Mouse (Mus musculus) forebrain, embryonic 12.5 days (tissue): ENCODE measurements around the gene Vps37b. TPM values are rescaled to one million over a fixed set of nuclear protein-coding genes. Genes with fewer than 3 reads are reported as not detected.

Source experiments
- ATAC-seq: fragments of 200-750 bp; cut with Nextera tagmentation; 2 replicates; pipeline ENCODE4 v1.8.0; 2017; ENCODE audit warnings: moderate TSS enrichment; ENCODE audit not compliant: low FRiP score
- H3K27ac ChIP-seq: fragments of 300-500 bp; sonication (generic); 2 replicates; pipeline ENCODE4 v1.5.1; 2016; ENCODE audit warnings: mild to moderate bottlenecking
- H3K27me3 ChIP-seq: fragments of 300-500 bp; sonication (generic); 2 replicates; pipeline ENCODE4 v1.6.1; 2016; ENCODE audit warnings: mild to moderate bottlenecking
- H3K36me3 ChIP-seq: fragments of 300-500 bp; sonication (generic); replicated peaks from 2 replicates; pipeline ENCODE4 v1.6.1; 2016; ENCODE audit warnings: mild to moderate bottlenecking
- H3K4me1 ChIP-seq: fragments of 300-500 bp; sonication (generic); 2 replicates; pipeline ENCODE4 v1.6.1; 2016
- H3K4me2 ChIP-seq: fragments of 300-500 bp; sonication (generic); 2 replicates; pipeline ENCODE4 v1.6.1; 2016; ENCODE audit warnings: mild to moderate bottlenecking, moderate library complexity
- H3K4me3 ChIP-seq: fragments of 300-500 bp; sonication (generic); replicated peaks from 2 replicates; pipeline ENCODE4 v1.5.1; 2016; ENCODE audit warnings: mild to moderate bottlenecking
- H3K9ac ChIP-seq: fragments of 300-500 bp; sonication (generic); 2 replicates; pipeline ENCODE4 v1.6.1; 2016; ENCODE audit warnings: mild to moderate bottlenecking
- H3K9me3 ChIP-seq: fragments of 300-500 bp; sonication (generic); 2 replicates; pipeline ENCODE4 v1.6.1; 2016
- WGBS: fragments of 180-500 bp; shearing (Covaris S2); methylation state at CpG from one replicate; pipeline ENCODE4 v1.1.7; 2016; 5-methylcytosine and 5-hydroxymethylcytosine counted together
- polyA plus RNA-seq: library from polyadenylated mRNA; unstranded; fragments of >200 nt; fragmentation: Nextera tagmentation; extraction: Ambion mirVana; gene quantifications from 2 replicates; pipeline ENCODE4 v1.2.1, GENCODE M21; 2016

Gene Vps37b
- polyA plus RNA-seq, 1 experiment from 2014 or later = 70.5 TPM

DNA sequence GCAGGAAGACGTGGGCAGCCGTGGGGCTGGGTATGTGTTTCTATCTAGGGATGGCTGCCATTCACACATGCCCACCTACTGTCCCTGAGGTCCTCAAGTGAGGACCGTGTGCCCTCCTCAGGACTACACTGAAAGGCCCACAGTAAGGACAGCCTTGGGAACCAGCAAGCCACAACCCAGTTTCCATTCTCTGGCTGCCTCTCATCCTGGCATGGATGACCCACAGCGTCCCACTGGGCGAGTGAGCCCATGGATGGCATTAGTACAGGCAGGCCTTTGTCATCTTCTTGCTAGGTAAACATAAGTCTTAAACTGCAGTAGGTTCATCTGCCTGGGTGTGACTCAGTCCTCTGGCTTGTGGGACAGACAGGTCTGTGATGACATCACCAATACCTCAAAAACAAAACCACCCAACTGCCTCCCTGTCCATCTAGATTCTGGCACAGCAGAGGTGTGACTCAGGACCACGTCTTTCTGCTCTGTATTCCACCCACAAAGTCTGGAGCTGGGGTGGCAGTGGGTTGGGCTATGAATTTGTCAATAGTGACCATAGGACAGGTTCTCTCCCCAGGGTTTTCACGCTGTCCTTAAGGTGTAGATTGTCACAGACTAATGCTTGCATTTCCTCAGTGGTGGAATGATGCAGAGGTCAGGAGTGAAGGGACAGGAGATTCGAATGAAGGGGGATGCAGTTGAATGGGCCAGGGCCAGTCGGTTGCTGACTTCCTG is 51.4 kb downstream of the Vps37b start:
- no peak overlapping the region for H3K4me3 ChIP-seq
- H3K36me3 ChIP-seq = no peaks in the 10 kb centered on the region
- ATAC-seq = no peak
- no peak overlapping the region for H3K4me2 ChIP-seq
- peaks cover 8% of the 10 kb centered on the region for H3K27me3 ChIP-seq
- H3K4me1 ChIP-seq = no peaks in the 10 kb centered on the region; the same call in none of the 2 replicates
- H3K27ac ChIP-seq = no peak overlapping the region
- no peaks in the 10 kb centered on the region for H3K9me3 ChIP-seq
- H3K9ac ChIP-seq = no peak overlapping the region
- WGBS = 83% methylated on average over 9 of the region's 9 CpGs

DNA sequence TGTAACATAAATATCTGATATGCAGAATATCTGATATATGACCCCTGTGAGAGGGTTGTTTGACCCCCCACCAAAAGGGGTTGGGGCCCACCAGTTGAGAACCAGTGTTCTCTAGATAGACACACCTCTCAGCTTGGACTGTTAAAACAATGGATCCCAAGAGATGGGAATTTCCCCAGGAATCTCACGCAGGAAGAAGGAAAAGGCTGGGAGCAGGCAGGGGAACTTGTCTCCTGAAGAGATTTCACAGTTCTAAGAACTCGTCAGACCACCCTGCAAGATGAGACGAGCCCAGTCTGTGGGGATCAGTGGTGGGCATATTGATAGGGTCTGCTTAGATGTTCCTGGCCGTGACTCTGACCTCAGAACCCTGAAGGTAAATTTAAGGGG is 52.1 kb downstream of the Vps37b start:
- Histone ChIP-seq H3K27me3 (peaks cover 15% of the 10 kb centered on the region), H3K9me3 (no peaks in the 10 kb centered on the region), H3K4me2 (no peak overlapping the region), H3K4me1 (no peaks in the 10 kb centered on the region; the same call in none of the 2 replicates), H3K4me3 (no peak overlapping the region), H3K27ac (no peak overlapping the region), H3K36me3 (no peaks in the 10 kb centered on the region), H3K9ac (no peak overlapping the region)
- ATAC-seq = no peak
- 73% methylated on average over 4 of the region's 4 CpGs for WGBS

DNA sequence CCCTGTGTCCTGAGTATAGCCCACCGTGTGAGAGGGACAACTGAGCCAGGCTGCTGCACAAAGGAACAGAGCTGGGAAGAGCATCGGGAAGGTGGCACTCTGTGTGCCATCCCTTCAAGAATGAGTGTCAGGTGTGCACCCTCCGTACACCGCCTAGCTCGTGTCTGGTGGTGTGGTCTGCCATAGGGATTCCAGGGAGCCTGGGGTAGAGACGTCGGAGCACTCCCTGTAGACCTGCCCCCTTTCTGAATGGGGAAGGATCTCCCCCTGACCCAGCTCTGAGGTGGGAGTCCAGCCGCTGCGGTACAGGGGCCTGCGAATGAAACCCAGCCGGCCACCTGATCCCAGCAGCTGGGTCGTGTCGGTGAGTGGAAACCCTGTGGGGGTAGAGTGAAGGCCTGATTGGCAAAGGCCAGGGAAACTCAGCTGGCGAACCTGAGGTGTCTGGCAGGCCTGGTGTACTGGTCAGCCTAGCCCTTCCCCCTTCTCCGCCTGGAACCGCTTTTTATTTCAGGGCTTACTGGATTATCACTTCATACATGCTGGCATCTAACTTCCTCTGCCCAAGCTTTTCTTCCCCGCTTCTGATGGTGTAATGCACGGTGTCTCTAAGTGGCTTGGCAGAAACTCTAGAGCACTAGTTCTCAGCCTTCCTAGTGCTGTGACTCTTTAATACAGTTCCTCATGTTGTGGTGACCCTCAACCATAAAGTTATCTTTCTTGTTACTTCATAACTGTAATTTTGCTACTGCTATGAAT is 52.7 kb downstream of the Vps37b start:
- H3K4me1 ChIP-seq = peaks cover 6% of the 10 kb centered on the region
- WGBS = 81% methylated on average over 18 of the region's 18 CpGs

GRCm38 (mm10) chr5:123978131-123978530 is 53.9 kb downstream of the Vps37b start:
- H3K4me2 ChIP-seq = no peak overlapping the region
- WGBS = 80% methylated on average over 5 of the region's 5 CpGs

More for the DNA sequence above, 52.7 kb downstream of the Vps37b start:
- no peaks in the 10 kb centered on the region for H3K9me3 ChIP-seq
- H3K4me3 ChIP-seq = no peak overlapping the region
- H3K4me2 ChIP-seq = no peak overlapping the region
- H3K27ac ChIP-seq = no peak overlapping the region
- H3K9ac ChIP-seq = no peak overlapping the region
- no peaks in the 10 kb centered on the region for H3K36me3 ChIP-seq
- ATAC-seq = no peak
- H3K27me3 ChIP-seq = peaks cover 19% of the 10 kb centered on the region

GRCm38 (mm10) chr5:123977231-123977630 is 54.8 kb downstream of the Vps37b start:
- no peak overlapping the region for H3K4me3 ChIP-seq
- WGBS = 50% methylated on average over 3 of the region's 3 CpGs
- H3K4me1 ChIP-seq = peaks cover 13% of the 10 kb centered on the region
- H3K27ac ChIP-seq = no peak overlapping the region
- H3K27me3 ChIP-seq = peaks cover 28% of the 10 kb centered on the region
- no peaks in the 10 kb centered on the region for H3K9me3 ChIP-seq
- ATAC-seq = no peak
- no peak overlapping the region for H3K9ac ChIP-seq
- no peaks in the 10 kb centered on the region for H3K36me3 ChIP-seq
- no peak overlapping the region for H3K4me2 ChIP-seq

More at GRCm38 (mm10) chr5:123978131-123978530, 53.9 kb downstream of the Vps37b start:
- no peak overlapping the region for H3K27ac ChIP-seq
- H3K4me3 ChIP-seq = no peak overlapping the region
- ATAC-seq = no peak
- no peak overlapping the region for H3K9ac ChIP-seq
- no peaks in the 10 kb centered on the region for H3K36me3 ChIP-seq
- H3K9me3 ChIP-seq = no peaks in the 10 kb centered on the region
- H3K4me1 ChIP-seq = peaks cover 12% of the 10 kb centered on the region
- peaks cover 23% of the 10 kb centered on the region for H3K27me3 ChIP-seq

- no peak for ATAC-seq
- Histone ChIP-seq H3K4me2 (no peak overlapping the region), H3K4me3 (no peak overlapping the region), H3K9ac (no peak overlapping the region), H3K9me3 (no peaks in the 10 kb centered on the region), H3K27ac (no peak overlapping the region), H3K36me3 (no peaks in the 10 kb centered on the region), H3K27me3 (peaks cover 36% of the 10 kb centered on the region), H3K4me1 (peaks cover 13% of the 10 kb centered on the region)
- 79% methylated on average over 6 of the region's 6 CpGs for WGBS
These were observed 56.3 kb downstream of the Vps37b start for GRCm38 (mm10) chr5:123975668-123976180.

DNA sequence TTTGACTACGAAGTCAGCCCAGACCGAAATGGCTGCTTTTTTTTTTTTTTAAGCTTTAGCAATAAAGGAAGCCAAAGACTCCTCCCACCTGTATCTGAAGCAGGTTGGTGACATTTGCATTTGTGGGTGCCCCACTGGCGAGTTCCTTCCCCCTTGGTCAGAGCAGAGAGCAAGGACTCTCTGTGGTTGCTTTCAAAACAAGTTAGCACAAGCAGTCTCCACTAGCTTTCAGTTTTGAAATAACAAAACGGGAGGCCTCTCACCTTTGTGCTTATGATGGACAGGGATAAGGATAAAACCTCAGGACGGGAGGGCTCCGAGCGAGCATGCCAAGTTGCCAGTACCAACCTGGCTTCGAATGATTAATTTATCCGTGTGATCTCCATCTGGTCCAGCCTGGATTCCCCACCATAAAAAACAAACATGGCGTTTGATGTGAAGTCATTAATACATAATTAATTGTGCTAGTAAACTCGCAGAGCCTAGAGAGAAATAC is 57.4 kb downstream of the Vps37b start:
- no peaks in the 10 kb centered on the region for H3K9me3 ChIP-seq
- H3K27ac ChIP-seq = no peak overlapping the region
- 31% methylated on average over 11 of the region's 11 CpGs for WGBS
- no peaks in the 10 kb centered on the region for H3K36me3 ChIP-seq
- H3K4me3 ChIP-seq = peak overlapping the region; percentile 80
- H3K4me1 ChIP-seq = peaks cover 13% of the 10 kb centered on the region
- H3K27me3 ChIP-seq = peaks cover 36% of the 10 kb centered on the region
- peak overlapping the region; percentile 94 for H3K4me2 ChIP-seq
- H3K9ac ChIP-seq = peak overlapping the region; percentile 81; the same call in 1 of the 2 replicates
- ATAC-seq = no peak

DNA sequence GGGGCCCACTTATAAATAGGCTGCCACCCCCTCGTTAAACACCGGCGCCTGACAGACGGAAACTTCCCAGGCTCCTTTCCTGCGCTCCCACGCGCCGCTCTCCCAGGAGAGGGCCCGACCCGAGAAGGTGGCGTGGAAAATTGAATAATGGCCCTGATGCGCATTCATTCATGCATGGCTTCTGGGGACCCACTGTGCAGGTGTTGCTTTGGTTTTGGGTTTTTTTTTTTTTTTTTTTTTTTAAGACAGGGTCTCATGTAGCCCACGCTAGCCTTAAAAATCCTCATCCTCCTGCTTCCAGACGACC is 57.9 kb downstream of the Vps37b start:
- H3K27ac ChIP-seq = no peak overlapping the region
- ATAC-seq = 0 out of 2 replicates have a peak, but pooled peaks have one; percentile 14

GRCm38 (mm10) chr5:123973299-123974178 is 58.5 kb downstream of the Vps37b start, which contains the start of gene Hip1r:
Gene Hip1r (plus strand): TSS chr5:123973628.
- no peaks in the 10 kb centered on the region for H3K9me3 ChIP-seq
- peaks cover 36% of the 10 kb centered on the region for H3K27me3 ChIP-seq
- under 1% methylated on average over 103 of the region's 106 CpGs for WGBS
- H3K4me2 ChIP-seq = peak within 1 kb of the TSS; percentile 94
- no peaks in the 10 kb centered on the region for H3K36me3 ChIP-seq
- H3K27ac ChIP-seq = 0 out of 2 replicates have a peak within 1 kb of the TSS, but pooled peaks have one; percentile 32
- ATAC-seq = peak; percentile 83
- peak within 1 kb of the TSS; percentile 80 for H3K4me3 ChIP-seq
- peak within 1 kb of the TSS; percentile 81 for H3K9ac ChIP-seq
- peaks cover 13% of the 10 kb centered on the region for H3K4me1 ChIP-seq

More for the DNA sequence above, 57.9 kb downstream of the Vps37b start:
- peak overlapping the region; percentile 81 for H3K9ac ChIP-seq
- no peaks in the 10 kb centered on the region for H3K36me3 ChIP-seq
- peak overlapping the region; percentile 94 for H3K4me2 ChIP-seq
- no peaks in the 10 kb centered on the region for H3K9me3 ChIP-seq
- peak overlapping the region; percentile 80 for H3K4me3 ChIP-seq
- WGBS = under 1% methylated on average over 14 of the region's 14 CpGs
- peaks cover 13% of the 10 kb centered on the region for H3K4me1 ChIP-seq
- peaks cover 36% of the 10 kb centered on the region for H3K27me3 ChIP-seq

DNA sequence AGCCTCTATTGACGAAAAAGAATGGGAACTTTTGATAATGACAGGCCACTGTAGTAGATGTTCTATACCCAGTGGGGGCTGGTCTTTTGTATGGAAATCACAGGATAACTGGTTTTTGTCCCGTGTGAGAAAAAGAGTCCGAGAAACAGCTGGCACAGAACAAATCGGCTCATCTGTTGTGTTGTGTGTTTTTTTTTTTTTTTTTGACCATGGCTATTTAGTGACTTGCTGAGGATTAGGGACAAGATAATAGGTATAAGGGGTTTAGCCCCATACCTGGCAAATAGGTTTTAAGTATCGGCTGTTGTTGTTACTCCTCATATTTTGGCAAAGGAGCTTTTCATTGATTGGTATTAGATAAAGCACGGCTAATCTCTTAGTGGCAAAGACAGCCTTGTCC is 59.6 kb downstream of the Vps37b start:
- Histone ChIP-seq H3K9ac (no peak overlapping the region), H3K4me3 (no peak overlapping the region), H3K27me3 (peaks cover 36% of the 10 kb centered on the region), H3K27ac (no peak overlapping the region), H3K4me2 (no peak overlapping the region), H3K4me1 (peaks cover 13% of the 10 kb centered on the region), H3K36me3 (no peaks in the 10 kb centered on the region), H3K9me3 (no peaks in the 10 kb centered on the region)
- WGBS = 68% methylated on average over 6 of the region's 6 CpGs
- ATAC-seq = no peak

- H3K27ac ChIP-seq = no peak overlapping the region
- no peaks in the 10 kb centered on the region for H3K9me3 ChIP-seq
- H3K4me3 ChIP-seq = no peak overlapping the region
- H3K4me1 ChIP-seq = peaks cover 13% of the 10 kb centered on the region
- H3K36me3 ChIP-seq = no peaks in the 10 kb centered on the region
- 89% methylated on average over 4 of the region's 4 CpGs for WGBS
- H3K9ac ChIP-seq = no peak overlapping the region
- H3K4me2 ChIP-seq = no peak overlapping the region
- ATAC-seq = no peak
- H3K27me3 ChIP-seq = peaks cover 27% of the 10 kb centered on the region
These were observed 61.5 kb downstream of the Vps37b start for GRCm38 (mm10) chr5:123970576-123970975.
